Mouse (Mus musculus): ENCODE measurements around the gene Zfp1. TPM values are rescaled to one million over a fixed set of nuclear protein-coding genes. Genes with fewer than 3 reads are reported as not detected.

Gene Zfp1
- polyA plus RNA-seq, 1 experiment from 2014 or later: 28.8 TPM

GRCm38 (mm10) chr8:111648834-111649233 is 5.6 kb downstream of the Zfp1 start:
- Histone ChIP-seq H3K9ac (replicated peaks) (no peak overlapping the region), H3K4me2 (replicated peaks) (no peak overlapping the region), H3K4me1 (replicated peaks) (peaks cover 6% of the 10 kb centered on the region), H3K27me3 (no peaks in the 10 kb centered on the region), H3K36me3 (no peaks in the 10 kb centered on the region), H3K27ac (no peak overlapping the region), H3K9me3 (no peaks in the 10 kb centered on the region), H3K4me3 (replicated peaks) (no peak overlapping the region)
- WGBS: 67% methylated on average over 2 of the region's 2 CpGs
- ATAC-seq: no peak

GRCm38 (mm10) chr8:111650651-111651050 is 7.5 kb downstream of the Zfp1 start:
- H3K4me3 ChIP-seq (replicated peaks): no peak overlapping the region
- no peak overlapping the region for H3K27ac ChIP-seq
- H3K9ac ChIP-seq (replicated peaks): no peak overlapping the region
- H3K27me3 ChIP-seq: no peaks in the 10 kb centered on the region
- H3K36me3 ChIP-seq: no peaks in the 10 kb centered on the region
- H3K4me1 ChIP-seq (replicated peaks): no peaks in the 10 kb centered on the region
- no peak for ATAC-seq
- WGBS: 62% methylated on average over 3 of the region's 3 CpGs
- H3K4me2 ChIP-seq (replicated peaks): no peak overlapping the region
- no peaks in the 10 kb centered on the region for H3K9me3 ChIP-seq

DNA sequence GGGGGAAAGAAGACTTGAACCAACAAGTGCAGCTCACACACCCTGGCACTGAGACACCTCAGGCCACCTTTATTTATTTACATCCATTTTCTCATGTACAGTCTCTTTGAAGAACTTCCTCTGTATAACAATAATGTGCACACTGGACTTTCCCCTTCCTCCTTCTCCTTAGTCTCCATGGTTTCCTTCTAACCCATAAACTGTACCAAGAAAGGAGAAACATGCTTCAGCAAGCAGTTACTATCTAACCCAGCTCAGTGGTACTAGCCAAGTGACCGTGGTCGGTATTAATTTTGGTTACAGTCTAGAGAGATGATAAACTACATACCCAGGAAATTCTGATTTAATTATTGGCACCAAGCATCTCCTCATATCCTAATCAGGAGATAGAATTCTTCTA is 10.3 kb downstream of the Zfp1 start:
- no peak overlapping the region for H3K27ac ChIP-seq
- ATAC-seq: no peak
- H3K9me3 ChIP-seq: no peaks in the 10 kb centered on the region
- H3K36me3 ChIP-seq: no peaks in the 10 kb centered on the region
- H3K9ac ChIP-seq (replicated peaks): no peak overlapping the region
- H3K4me3 ChIP-seq (replicated peaks): no peak overlapping the region
- peaks cover 5% of the 10 kb centered on the region for H3K4me1 ChIP-seq (replicated peaks)
- H3K4me2 ChIP-seq (replicated peaks): no peak overlapping the region
- no peaks in the 10 kb centered on the region for H3K27me3 ChIP-seq
- WGBS: 98% methylated on average over 2 of the region's 2 CpGs

DNA sequence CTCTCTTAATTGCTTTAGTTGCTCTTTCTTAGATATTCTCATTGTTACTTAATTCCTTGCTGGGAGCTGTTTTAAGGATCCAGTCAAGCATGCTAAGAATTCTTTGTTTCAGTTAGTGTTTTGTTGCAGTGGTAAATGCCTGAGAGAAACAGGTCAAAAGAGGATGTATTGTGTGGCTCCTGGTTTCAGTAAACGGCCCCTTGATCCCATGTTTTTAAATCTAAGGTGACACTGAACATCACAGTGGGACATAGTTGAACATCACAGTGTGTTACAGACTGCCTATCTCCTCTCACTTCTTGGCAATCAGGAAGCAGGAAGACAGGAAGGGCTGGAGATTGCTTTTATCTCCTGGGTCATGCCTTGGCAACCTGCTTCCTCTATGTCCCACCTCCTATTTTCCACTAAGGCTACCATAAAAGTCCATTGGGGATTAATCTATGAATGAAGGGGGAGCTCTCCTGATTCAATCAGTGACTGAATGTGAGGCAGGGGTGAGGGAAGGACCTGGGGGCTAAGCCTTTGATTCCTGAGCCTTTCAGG is 14.2 kb downstream of the Zfp1 start:
- Histone ChIP-seq H3K36me3 (peaks cover 22% of the 10 kb centered on the region), H3K9ac (replicated peaks) (no peak overlapping the region), H3K4me1 (replicated peaks) (peaks cover 5% of the 10 kb centered on the region), H3K4me2 (replicated peaks) (no peak overlapping the region), H3K4me3 (replicated peaks) (no peak overlapping the region), H3K27me3 (no peaks in the 10 kb centered on the region), H3K27ac (no peak overlapping the region), H3K9me3 (no peaks in the 10 kb centered on the region)
- no peak for ATAC-seq
- 26% methylated on average over 1 of the region's 1 CpGs for WGBS

- H3K9ac ChIP-seq (replicated peaks): no peak overlapping the region
- H3K4me2 ChIP-seq (replicated peaks): no peak overlapping the region
- no peak for ATAC-seq
- H3K4me1 ChIP-seq (replicated peaks): peaks cover 5% of the 10 kb centered on the region
- no peaks in the 10 kb centered on the region for H3K27me3 ChIP-seq
- no peaks in the 10 kb centered on the region for H3K9me3 ChIP-seq
- no peak overlapping the region for H3K27ac ChIP-seq
- WGBS: 96% methylated on average over 6 of the region's 6 CpGs
- H3K36me3 ChIP-seq: peaks cover 22% of the 10 kb centered on the region
- H3K4me3 ChIP-seq (replicated peaks): no peak overlapping the region
These were observed 15.7 kb downstream of the Zfp1 start for GRCm38 (mm10) chr8:111658819-111659423.

DNA sequence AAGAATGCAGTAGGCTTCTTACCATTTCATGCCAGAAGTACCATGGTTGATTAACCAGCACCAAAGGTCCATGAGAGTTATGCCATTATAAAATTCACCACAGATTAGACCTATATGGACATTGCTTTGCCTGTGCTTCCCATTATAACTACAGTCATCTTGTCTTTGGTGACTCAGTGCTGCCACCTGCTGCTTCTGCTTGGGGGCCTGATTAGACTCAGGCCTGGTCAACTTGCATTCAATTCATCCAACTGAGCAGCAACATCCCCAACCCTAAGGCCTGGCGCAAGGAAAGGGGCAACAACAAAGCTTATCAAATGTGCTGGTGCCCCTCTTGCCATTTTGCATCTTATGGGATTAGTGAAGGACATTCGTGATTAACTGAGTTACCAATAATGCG is 19.3 kb downstream of the Zfp1 start:
- Histone ChIP-seq H3K4me2 (replicated peaks) (no peak overlapping the region), H3K36me3 (peaks cover 36% of the 10 kb centered on the region), H3K9ac (replicated peaks) (no peak overlapping the region), H3K27me3 (no peaks in the 10 kb centered on the region), H3K9me3 (no peaks in the 10 kb centered on the region), H3K27ac (no peak overlapping the region), H3K4me3 (replicated peaks) (no peak overlapping the region), H3K4me1 (replicated peaks) (peaks cover 2% of the 10 kb centered on the region; the same call in 1 of the 2 replicates)
- 81% methylated on average over 3 of the region's 3 CpGs for WGBS
- no peak for ATAC-seq

DNA sequence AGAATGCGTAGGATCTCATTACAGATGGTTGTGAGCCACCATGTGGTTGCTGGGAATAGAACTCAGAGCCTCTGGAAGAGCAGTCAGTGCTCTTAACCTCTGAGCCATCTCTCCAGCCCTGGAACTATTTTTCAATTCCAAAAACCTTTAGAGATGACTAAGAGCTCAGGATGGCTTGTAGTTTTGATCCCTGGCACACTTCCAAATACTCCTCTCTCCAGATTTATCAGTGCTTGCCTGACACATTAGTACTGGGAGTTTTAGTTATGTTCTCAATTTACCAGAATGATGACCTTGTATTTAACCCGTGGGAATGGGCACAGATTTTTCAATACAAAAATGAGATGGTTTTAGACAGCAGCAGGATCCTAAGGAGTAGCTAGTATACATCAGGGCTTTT is 23.6 kb downstream of the Zfp1 start:
- Histone ChIP-seq H3K27me3 (no peaks in the 10 kb centered on the region), H3K9ac (replicated peaks) (no peak overlapping the region), H3K27ac (no peak overlapping the region), H3K9me3 (no peaks in the 10 kb centered on the region), H3K36me3 (peaks cover 48% of the 10 kb centered on the region), H3K4me2 (replicated peaks) (no peak overlapping the region), H3K4me1 (replicated peaks) (no peaks in the 10 kb centered on the region), H3K4me3 (replicated peaks) (no peak overlapping the region)
- WGBS: 93% methylated on average over 2 of the region's 2 CpGs
- no peak for ATAC-seq

GRCm38 (mm10) chr8:111676237-111676636 is 33.0 kb downstream of the Zfp1 start:
- no peaks in the 10 kb centered on the region for H3K4me1 ChIP-seq (replicated peaks)
- no peak for ATAC-seq
- H3K27me3 ChIP-seq: no peaks in the 10 kb centered on the region
- no peaks in the 10 kb centered on the region for H3K9me3 ChIP-seq
- H3K36me3 ChIP-seq: peaks cover 8% of the 10 kb centered on the region
- no peak overlapping the region for H3K9ac ChIP-seq (replicated peaks)
- H3K4me3 ChIP-seq (replicated peaks): no peak overlapping the region
- no peak overlapping the region for H3K4me2 ChIP-seq (replicated peaks)
- 80% methylated on average over 8 of the region's 8 CpGs for WGBS
- H3K27ac ChIP-seq: no peak overlapping the region

GRCm38 (mm10) chr8:111678111-111678510 is 34.9 kb downstream of the Zfp1 start:
- Histone ChIP-seq H3K27ac (no peak overlapping the region), H3K4me3 (replicated peaks) (no peak overlapping the region), H3K9me3 (no peaks in the 10 kb centered on the region), H3K4me2 (replicated peaks) (no peak overlapping the region), H3K9ac (replicated peaks) (no peak overlapping the region), H3K4me1 (replicated peaks) (no peaks in the 10 kb centered on the region), H3K36me3 (no peaks in the 10 kb centered on the region), H3K27me3 (no peaks in the 10 kb centered on the region)
- 0 out of 2 replicates have a peak, but pooled peaks have one; percentile 48 for ATAC-seq
- 28% methylated on average over 3 of the region's 3 CpGs for WGBS

GRCm38 (mm10) chr8:111678848-111679247 is 35.6 kb downstream of the Zfp1 start:
- Histone ChIP-seq H3K9me3 (no peaks in the 10 kb centered on the region), H3K36me3 (no peaks in the 10 kb centered on the region), H3K27ac (no peak overlapping the region), H3K27me3 (no peaks in the 10 kb centered on the region), H3K9ac (replicated peaks) (no peak overlapping the region), H3K4me2 (replicated peaks) (no peak overlapping the region), H3K4me3 (replicated peaks) (no peak overlapping the region), H3K4me1 (replicated peaks) (no peaks in the 10 kb centered on the region)
- no peak for ATAC-seq
- WGBS: 92% methylated on average over 7 of the region's 7 CpGs

GRCm38 (mm10) chr8:111680423-111681028 is 37.3 kb downstream of the Zfp1 start:
- Histone ChIP-seq H3K4me2 (replicated peaks) (no peak overlapping the region), H3K4me3 (replicated peaks) (no peak overlapping the region), H3K36me3 (no peaks in the 10 kb centered on the region), H3K27me3 (no peaks in the 10 kb centered on the region), H3K9me3 (no peaks in the 10 kb centered on the region), H3K27ac (no peak overlapping the region), H3K9ac (replicated peaks) (no peak overlapping the region), H3K4me1 (replicated peaks) (no peaks in the 10 kb centered on the region)
- WGBS: 43% methylated on average over 17 of the region's 17 CpGs
- 0 out of 2 replicates have a peak, but pooled peaks have one; percentile 27 for ATAC-seq

DNA sequence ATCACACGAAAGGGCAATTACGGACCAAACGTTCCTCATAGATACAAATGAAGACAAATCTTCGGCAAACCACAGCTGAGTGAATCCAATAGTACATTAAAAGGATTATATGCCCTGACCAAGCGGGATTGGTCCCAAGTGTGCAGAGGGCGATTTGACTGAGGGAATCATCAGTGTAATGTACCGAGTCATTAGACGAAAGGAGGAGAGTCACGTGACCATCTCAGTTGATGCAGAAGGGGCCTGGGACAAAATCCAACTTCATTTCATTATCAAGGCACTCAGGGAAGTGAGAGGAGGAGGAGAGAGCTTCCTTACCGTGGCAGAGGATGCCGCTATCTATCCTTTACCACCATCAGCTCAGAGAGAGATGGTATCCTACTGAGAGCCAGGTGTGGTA is 38.0 kb downstream of the Zfp1 start:
- ATAC-seq: no peak
- Histone ChIP-seq H3K9ac (replicated peaks) (no peak overlapping the region), H3K27me3 (no peaks in the 10 kb centered on the region), H3K4me1 (replicated peaks) (no peaks in the 10 kb centered on the region), H3K36me3 (no peaks in the 10 kb centered on the region), H3K4me3 (replicated peaks) (no peak overlapping the region), H3K4me2 (replicated peaks) (no peak overlapping the region), H3K27ac (no peak overlapping the region), H3K9me3 (no peaks in the 10 kb centered on the region)
- WGBS: 65% methylated on average over 11 of the region's 11 CpGs

Measured in midbrain, embryonic 13.5 days (tissue).